Mouse (Mus musculus) forebrain, embryonic 13.5 days (tissue): ENCODE measurements around the gene Tpd52l2. TPM values are rescaled to one million over a fixed set of nuclear protein-coding genes. Genes with fewer than 3 reads are reported as not detected.

Experiments used
- ATAC-seq: fragments of 200-750 bp; cut with Nextera tagmentation; 2 replicates; pipeline ENCODE4 v1.8.0; 2017
- H3K27ac ChIP-seq: fragments of 300-500 bp; sonication (generic); 2 replicates; pipeline ENCODE4 v1.5.1; 2015; ENCODE audit warnings: inconsistent platforms, mild to moderate bottlenecking, moderate library complexity
- H3K27me3 ChIP-seq: fragments of 300-500 bp; sonication (generic); 2 replicates; pipeline ENCODE4 v1.6.1; 2015; ENCODE audit warnings: mild to moderate bottlenecking, inconsistent platforms
- H3K36me3 ChIP-seq: fragments of 300-500 bp; sonication (generic); 2 replicates; pipeline ENCODE4 v1.6.1; 2015; ENCODE audit warnings: mild to moderate bottlenecking, inconsistent platforms; ENCODE audit not compliant: poor library complexity, severe bottlenecking
- H3K4me1 ChIP-seq: fragments of 300-500 bp; sonication (generic); 2 replicates; pipeline ENCODE4 v1.6.1; 2015; ENCODE audit warnings: inconsistent platforms
- H3K4me2 ChIP-seq: fragments of 300-500 bp; sonication (generic); 2 replicates; pipeline ENCODE4 v1.6.1; 2015; ENCODE audit warnings: inconsistent platforms, mild to moderate bottlenecking, moderate library complexity
- H3K4me3 ChIP-seq: fragments of 300-500 bp; sonication (generic); 2 replicates; pipeline ENCODE4 v1.5.1; 2015; ENCODE audit warnings: mild to moderate bottlenecking, inconsistent platforms
- H3K9ac ChIP-seq: fragments of 300-500 bp; sonication (generic); 2 replicates; pipeline ENCODE4 v1.6.1; 2015; ENCODE audit warnings: mild to moderate bottlenecking, inconsistent platforms
- H3K9me3 ChIP-seq: fragments of 300-500 bp; sonication (generic); replicated peaks from 2 replicates; pipeline ENCODE4 v1.6.1; 2016; ENCODE audit warnings: inconsistent platforms
- WGBS: fragments of 180-500 bp; shearing (Covaris S2); methylation state at CpG from one replicate; pipeline ENCODE4 v1.1.7; 2015; 5-methylcytosine and 5-hydroxymethylcytosine counted together
- polyA plus RNA-seq: library from polyadenylated mRNA; unstranded; fragments of >200 nt; fragmentation: Nextera tagmentation; extraction: Ambion mirVana; gene quantifications from 2 replicates; pipeline ENCODE4 v1.2.1, GENCODE M21; 2015

Gene Tpd52l2
- polyA plus RNA-seq, 1 experiment from 2014 or later = 138 TPM

DNA sequence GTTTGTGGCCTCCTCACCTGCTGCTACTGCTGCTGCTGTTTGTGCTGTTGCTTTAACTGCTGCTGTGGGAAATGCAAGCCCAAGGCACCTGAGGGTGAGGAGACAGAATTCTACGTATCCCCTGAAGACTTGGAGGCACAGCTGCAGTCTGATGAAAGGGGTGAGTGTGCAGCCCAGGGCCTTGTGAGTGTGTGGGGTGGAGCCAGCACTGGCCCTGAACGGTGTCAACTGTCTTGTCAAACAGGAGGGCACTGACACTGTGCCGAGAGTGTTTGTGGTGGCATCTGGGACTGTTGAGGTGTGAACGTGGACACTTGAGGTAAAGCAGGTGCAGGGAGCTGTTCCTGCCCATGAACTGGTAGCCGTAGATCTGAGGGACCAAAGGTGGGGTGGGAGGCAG, 51.7 kb downstream of the Tpd52l2 start:
- H3K9me3 ChIP-seq = no peaks in the 10 kb centered on the region
- no peaks in the 10 kb centered on the region for H3K27me3 ChIP-seq
- no peak overlapping the region for H3K4me3 ChIP-seq
- H3K36me3 ChIP-seq = peaks cover 72% of the 10 kb centered on the region
- no peak overlapping the region for H3K4me2 ChIP-seq
- H3K4me1 ChIP-seq = no peaks in the 10 kb centered on the region
- H3K27ac ChIP-seq = no peak overlapping the region
- ATAC-seq = no peak
- no peak overlapping the region for H3K9ac ChIP-seq
- WGBS = 88% methylated on average over 5 of the region's 5 CpGs

DNA sequence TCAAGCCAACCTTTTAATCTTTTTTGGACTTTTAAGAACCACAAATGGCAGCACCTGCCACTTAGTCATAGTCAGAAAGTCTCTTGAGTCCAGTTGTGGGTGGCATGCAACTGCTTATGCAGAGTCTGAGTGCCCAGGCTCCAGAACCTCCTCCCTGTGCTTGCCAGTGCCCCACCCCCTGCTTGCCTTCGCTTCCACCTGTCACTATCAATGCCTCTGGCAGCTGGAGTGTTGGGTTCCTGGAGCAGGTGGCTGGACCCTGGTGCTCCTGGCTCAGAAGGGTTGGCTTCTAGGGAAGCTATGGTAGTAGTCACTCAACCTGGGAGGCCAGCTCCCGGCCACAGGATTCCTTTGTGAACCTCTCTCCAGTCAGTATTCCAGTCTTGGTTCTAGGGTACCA, 53.3 kb downstream of the Tpd52l2 start:
- no peaks in the 10 kb centered on the region for H3K27me3 ChIP-seq
- H3K4me1 ChIP-seq = no peaks in the 10 kb centered on the region
- H3K9ac ChIP-seq = no peak overlapping the region
- no peak overlapping the region for H3K4me3 ChIP-seq
- H3K27ac ChIP-seq = no peak overlapping the region
- H3K36me3 ChIP-seq = peaks cover 78% of the 10 kb centered on the region
- no peak for ATAC-seq
- no peak overlapping the region for H3K4me2 ChIP-seq
- 98% methylated on average over 2 of the region's 2 CpGs for WGBS
- no peaks in the 10 kb centered on the region for H3K9me3 ChIP-seq

DNA sequence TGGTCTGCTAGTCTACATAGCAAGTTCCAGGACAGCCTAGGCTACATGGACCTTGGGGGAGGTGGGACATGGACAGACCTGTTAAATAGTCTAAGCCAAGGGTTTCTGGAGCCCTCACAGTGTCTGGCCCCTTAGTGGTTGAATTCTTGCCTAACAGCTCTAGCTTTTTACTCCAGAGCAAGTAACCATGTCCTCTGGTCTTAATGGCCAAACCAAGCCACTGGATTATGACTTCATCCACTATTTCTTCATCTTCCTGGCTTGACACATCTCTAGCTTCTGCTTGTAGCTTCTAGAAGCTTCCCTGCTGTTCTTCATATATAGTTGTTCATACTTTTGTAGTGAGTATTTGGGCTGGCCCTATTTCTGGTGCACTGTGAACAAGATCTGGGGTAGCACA, 56.8 kb downstream of the Tpd52l2 start:
- no peak for ATAC-seq
- no peak overlapping the region for H3K9ac ChIP-seq
- H3K4me2 ChIP-seq = no peak overlapping the region
- no peak overlapping the region for H3K4me3 ChIP-seq
- no peaks in the 10 kb centered on the region for H3K9me3 ChIP-seq
- H3K27ac ChIP-seq = no peak overlapping the region
- no peaks in the 10 kb centered on the region for H3K4me1 ChIP-seq
- no peaks in the 10 kb centered on the region for H3K27me3 ChIP-seq
- H3K36me3 ChIP-seq = peaks cover 52% of the 10 kb centered on the region

DNA sequence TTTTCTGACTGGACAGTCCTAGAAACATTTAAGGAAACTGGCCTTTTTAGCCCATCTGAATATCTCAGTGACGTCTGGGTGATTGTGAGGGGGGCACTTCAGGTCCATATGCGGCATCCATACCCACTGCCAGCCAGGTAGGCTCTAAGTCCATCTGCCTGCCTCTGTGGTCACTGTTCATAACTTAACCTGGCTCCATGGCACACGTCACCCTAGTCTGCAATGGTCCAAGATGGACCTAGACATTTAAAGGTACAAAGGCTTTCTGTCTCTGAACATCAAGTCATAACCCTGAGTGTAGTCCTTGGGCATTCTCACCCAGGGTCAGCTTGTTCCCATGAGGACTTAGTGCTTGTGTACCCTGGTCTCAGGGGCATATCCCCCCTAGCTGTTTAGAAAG, 70.4 kb downstream of the Tpd52l2 start:
- H3K27ac ChIP-seq = no peak overlapping the region

More for the DNA sequence above, 70.4 kb downstream of the Tpd52l2 start:
- no peak overlapping the region for H3K4me3 ChIP-seq
- 88% methylated on average over 3 of the region's 3 CpGs for WGBS
- H3K4me1 ChIP-seq = no peaks in the 10 kb centered on the region
- H3K27me3 ChIP-seq = no peaks in the 10 kb centered on the region
- no peak overlapping the region for H3K4me2 ChIP-seq
- H3K9ac ChIP-seq = no peak overlapping the region
- no peaks in the 10 kb centered on the region for H3K9me3 ChIP-seq
- ATAC-seq = no peak
- H3K36me3 ChIP-seq = 0 out of 2 replicates have a peak, but pooled peaks cover 2% of the 10 kb centered on the region

Other genes starting within 250 kb of the Tpd52l2 start
- 19.5 and 20.5 TPM in 2 replicates for gene Gmeb2, start 209.1 kb upstream of the Tpd52l2 start, polyA plus RNA-seq
- 651 and 655 TPM in 2 replicates for gene Stmn3, start 182.6 kb upstream of the Tpd52l2 start, polyA plus RNA-seq
- 35.9 and 49.3 TPM in 2 replicates for gene Rtel1, start 177.4 kb upstream of the Tpd52l2 start, polyA plus RNA-seq
- 54.6 and 58.5 TPM in 2 replicates for gene Zgpat, start 132.2 kb upstream of the Tpd52l2 start, polyA plus RNA-seq
- 90.5 and 98.2 TPM in 2 replicates for gene Arfrp1, start 131.7 kb upstream of the Tpd52l2 start, polyA plus RNA-seq
- 33.1 and 37.1 TPM in 2 replicates for gene Lime1, start 117.1 kb upstream of the Tpd52l2 start, polyA plus RNA-seq
- gene Zbtb46, start 37.7 kb upstream of the Tpd52l2 start, polyA plus RNA-seq = 10.2 and 12.8 TPM in 2 replicates
- gene Abhd16b, start 3.9 kb upstream of the Tpd52l2 start, polyA plus RNA-seq = 0.16 TPM in 1 of 2 replicates, not detected in the other
- 140 and 165 TPM in 2 replicates for gene Dnajc5, start 23.3 kb downstream of the Tpd52l2 start, polyA plus RNA-seq
- 54.6 and 58.1 TPM in 2 replicates for gene Uckl1, start 87.8 kb downstream of the Tpd52l2 start, polyA plus RNA-seq
- gene Prpf6, start 94.7 kb downstream of the Tpd52l2 start, polyA plus RNA-seq = 67.9 and 74.9 TPM in 2 replicates
- gene Zfp512b, start 95.7 kb downstream of the Tpd52l2 start, polyA plus RNA-seq = 49.7 and 56.4 TPM in 2 replicates
- 88.7 and 105 TPM in 2 replicates for gene Samd10, start 102.1 kb downstream of the Tpd52l2 start, polyA plus RNA-seq
- 0.23 TPM in 1 of 2 replicates, not detected in the other for gene Gm29797, start 159.9 kb downstream of the Tpd52l2 start, polyA plus RNA-seq
- 11.6 and 13.0 TPM in 2 replicates for gene Sox18, start 174.5 kb downstream of the Tpd52l2 start, polyA plus RNA-seq
- gene Tcea2, start 183.2 kb downstream of the Tpd52l2 start, polyA plus RNA-seq = 31.0 and 35.9 TPM in 2 replicates
- 45.3 and 45.4 TPM in 2 replicates for gene Rgs19, start 196.8 kb downstream of the Tpd52l2 start, polyA plus RNA-seq
- not detected in 2 replicates for gene Lkaaear1, start 201.3 kb downstream of the Tpd52l2 start, polyA plus RNA-seq
- gene Oprl1, start 217.9 kb downstream of the Tpd52l2 start, polyA plus RNA-seq = 33.5 and 48.2 TPM in 2 replicates